Mouse (Mus musculus) neutrophil, adult 5-6 weeks (primary cell): ENCODE measurements around the gene Scd2. TPM values are rescaled to one million over a fixed set of nuclear protein-coding genes. Genes with fewer than 3 reads are reported as not detected.
"Not testable (repeated sequence)": the region's sequence is repeated elsewhere in the genome, so short reads cannot be mapped to it uniquely, and the experiment has no call there.

Experiments
- ATAC-seq: fragments of 151-379, 151-347 bp; 2 replicates; pipeline ENCODE4 v1.8.0; 2017; ENCODE audit warnings: mild to moderate bottlenecking, moderate TSS enrichment; ENCODE audit not compliant: insufficient number of reproducible peaks, poor library complexity, low FRiP score, severe bottlenecking; ENCODE audit errors: extremely low read depth
- total RNA-seq: library from RNA; stranded (forward); fragments of 200-1000 nt; gene quantifications from 2 replicates; pipeline ENCODE4 v1.2.3, GENCODE M21; 2017

The Scd2 gene
- total RNA-seq, 1 experiment from 2014 or later: 24.1 TPM

GRCm38 (mm10) chr19:44266824-44267498 is 26.5 kb upstream of the Scd2 start:
- peak; percentile 75 for ATAC-seq

GRCm38 (mm10) chr19:44267499-44268002 is 25.9 kb upstream of the Scd2 start:
- ATAC-seq: no peak

GRCm38 (mm10) chr19:44273711-44274110 is 19.8 kb upstream of the Scd2 start:
- no peak for ATAC-seq

GRCm38 (mm10) chr19:44274452-44274851 is 19.0 kb upstream of the Scd2 start:
- no peak for ATAC-seq

GRCm38 (mm10) chr19:44275418-44275817 is 18.1 kb upstream of the Scd2 start:
- ATAC-seq: no peak

GRCm38 (mm10) chr19:44276861-44277260 is 16.6 kb upstream of the Scd2 start:
- ATAC-seq: no peak

- no peak for ATAC-seq
These were observed 15.5 kb upstream of the Scd2 start for GRCm38 (mm10) chr19:44277931-44278330.

GRCm38 (mm10) chr19:44280755-44281154 is 12.7 kb upstream of the Scd2 start:
- no peak for ATAC-seq

- ATAC-seq: not testable (repeated sequence)
These were observed 11.5 kb upstream of the Scd2 start for GRCm38 (mm10) chr19:44281825-44282447.

- ATAC-seq: 0 out of 2 replicates have a peak, but pooled peaks have one; percentile 2
These were observed 10.8 kb upstream of the Scd2 start for GRCm38 (mm10) chr19:44282534-44283156.

GRCm38 (mm10) chr19:44283157-44284024 is 10.1 kb upstream of the Scd2 start:
- peak; percentile 40 for ATAC-seq

GRCm38 (mm10) chr19:44284025-44284695 is 9.3 kb upstream of the Scd2 start:
- ATAC-seq: peak; percentile 90

- ATAC-seq: no peak
These were observed 8.8 kb upstream of the Scd2 start for GRCm38 (mm10) chr19:44284723-44285122.

- no peak for ATAC-seq
These were observed 7.9 kb upstream of the Scd2 start for GRCm38 (mm10) chr19:44285554-44285953.

GRCm38 (mm10) chr19:44286109-44286508 is 7.4 kb upstream of the Scd2 start:
- ATAC-seq: no peak

GRCm38 (mm10) chr19:44287415-44288110 is 5.9 kb upstream of the Scd2 start:
- ATAC-seq: no peak

- no peak for ATAC-seq
These were observed 1.4 kb upstream of the Scd2 start for GRCm38 (mm10) chr19:44292083-44292482.

GRCm38 (mm10) chr19:44292483-44292882 is 991 bp upstream of the Scd2 start:
- no peak for ATAC-seq
